Mouse (Mus musculus) liver, postnatal 0 days (tissue): ENCODE measurements at regions not wholly inside any gene's neighbourhood (a gene's known extent, or its start where the extent isn't known, plus 50 kb on each side); places are given as distances from the start of the nearest gene placed in this dataset.

Experiments
- CTCF ChIP-seq: sonication (generic); IDR thresholded peaks from 2 replicates; pipeline ENCODE4 v1.5.1; 2016; ENCODE audit warnings: antibody characterized with exemption, low read depth
- EP300 ChIP-seq: IDR thresholded peaks from 2 replicates; pipeline ENCODE4 v1.6.1; 2016; ENCODE audit warnings: antibody characterized with exemption, low read depth, mild to moderate bottlenecking

GRCm38 (mm10) chr2:138120868-138121267, 135.5 kb upstream of the Btbd3 start:
- TF ChIP-seq EP300 (no peak), CTCF (no peak)
